Mouse (Mus musculus) neural tube, embryonic 15.5 days (tissue): ENCODE results near the gene Zbtb22. TPM values are rescaled to one million over a fixed set of nuclear protein-coding genes. Genes with fewer than 3 reads are reported as not detected.

ENCODE experiments used
- ATAC-seq: fragments of 200-750 bp; cut with Nextera tagmentation; 2 replicates; pipeline ENCODE4 v1.8.0; 2017; ENCODE audit warnings: mild to moderate bottlenecking, moderate TSS enrichment, moderate library complexity; ENCODE audit not compliant: low FRiP score
- H3K27ac ChIP-seq: fragments of 300-500 bp; sonication (generic); replicated peaks from 2 replicates; pipeline ENCODE4 v1.5.1; 2015; ENCODE audit warnings: mild to moderate bottlenecking, inconsistent platforms
- H3K27me3 ChIP-seq: fragments of 300-500 bp; sonication (generic); replicated peaks from 2 replicates; pipeline ENCODE4 v1.6.1; 2015; ENCODE audit warnings: inconsistent platforms
- H3K36me3 ChIP-seq: fragments of 300-500 bp; sonication (generic); 2 replicates; pipeline ENCODE4 v1.6.1; 2015; ENCODE audit warnings: inconsistent platforms
- H3K4me1 ChIP-seq: fragments of 300-500 bp; sonication (generic); 2 replicates; pipeline ENCODE4 v1.6.1; 2015; ENCODE audit warnings: inconsistent platforms
- H3K4me2 ChIP-seq: fragments of 300-500 bp; sonication (generic); 2 replicates; pipeline ENCODE4 v1.6.1; 2015; ENCODE audit warnings: inconsistent platforms, mild to moderate bottlenecking, moderate library complexity
- H3K4me3 ChIP-seq: fragments of 300-500 bp; sonication (generic); replicated peaks from 2 replicates; pipeline ENCODE4 v1.5.1; 2015; ENCODE audit warnings: mild to moderate bottlenecking, inconsistent platforms
- H3K9ac ChIP-seq: fragments of 300-500 bp; sonication (generic); replicated peaks from 2 replicates; pipeline ENCODE4 v1.6.1; 2015; ENCODE audit warnings: mild to moderate bottlenecking, inconsistent platforms
- H3K9me3 ChIP-seq: fragments of 300-500 bp; sonication (generic); replicated peaks from 2 replicates; pipeline ENCODE4 v1.6.1; 2016; ENCODE audit warnings: inconsistent platforms
- WGBS: fragments of 180-500 bp; shearing (Covaris S2); methylation state at CpG from one replicate; pipeline ENCODE4 v1.1.7; 2015; ENCODE audit warnings: mixed read lengths; 5-methylcytosine and 5-hydroxymethylcytosine counted together
- polyA plus RNA-seq: library from polyadenylated mRNA; unstranded; fragments of >200 nt; fragmentation: Nextera tagmentation; extraction: Ambion mirVana; gene quantifications from 2 replicates; pipeline ENCODE4 v1.2.1, GENCODE M21; 2015

Zbtb22 gene
- polyA plus RNA-seq, 1 experiment from 2014 or later, result 13.7 TPM

DNA sequence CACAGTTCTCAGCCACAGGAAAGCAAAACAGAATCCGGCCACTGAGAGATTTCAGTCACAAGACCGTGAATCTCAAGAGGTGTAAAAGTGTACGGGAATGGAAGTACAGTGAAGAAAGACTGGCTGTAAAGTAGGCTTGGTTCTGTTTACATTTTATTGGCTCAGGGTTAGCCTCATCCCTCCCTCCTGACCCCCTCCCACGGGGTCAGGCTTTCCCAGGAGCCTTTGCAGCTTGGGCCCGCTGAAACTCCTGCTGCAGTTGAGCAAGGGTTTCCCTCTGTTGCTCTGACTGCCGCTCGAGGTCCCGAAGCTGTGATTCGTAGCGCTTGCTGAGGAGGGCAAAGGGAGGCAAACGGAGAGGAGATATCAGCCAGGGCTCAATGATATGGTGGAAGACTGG, 23.1 kb downstream of the Zbtb22 start:
- H3K27me3 ChIP-seq, result no peaks in the 10 kb centered on the region
- H3K27ac ChIP-seq, result no peak overlapping the region
- H3K9me3 ChIP-seq, result no peaks in the 10 kb centered on the region
- H3K4me1 ChIP-seq, result peaks cover 26% of the 10 kb centered on the region
- 73% methylated on average over 11 of the region's 11 CpGs for WGBS
- no peak for ATAC-seq
- no peak overlapping the region for H3K9ac ChIP-seq
- peak overlapping the region; percentile 91 for H3K4me3 ChIP-seq
- peak overlapping the region; percentile 96; the same call in 1 of the 2 replicates for H3K4me2 ChIP-seq
- H3K36me3 ChIP-seq, result peaks cover 46% of the 10 kb centered on the region

DNA sequence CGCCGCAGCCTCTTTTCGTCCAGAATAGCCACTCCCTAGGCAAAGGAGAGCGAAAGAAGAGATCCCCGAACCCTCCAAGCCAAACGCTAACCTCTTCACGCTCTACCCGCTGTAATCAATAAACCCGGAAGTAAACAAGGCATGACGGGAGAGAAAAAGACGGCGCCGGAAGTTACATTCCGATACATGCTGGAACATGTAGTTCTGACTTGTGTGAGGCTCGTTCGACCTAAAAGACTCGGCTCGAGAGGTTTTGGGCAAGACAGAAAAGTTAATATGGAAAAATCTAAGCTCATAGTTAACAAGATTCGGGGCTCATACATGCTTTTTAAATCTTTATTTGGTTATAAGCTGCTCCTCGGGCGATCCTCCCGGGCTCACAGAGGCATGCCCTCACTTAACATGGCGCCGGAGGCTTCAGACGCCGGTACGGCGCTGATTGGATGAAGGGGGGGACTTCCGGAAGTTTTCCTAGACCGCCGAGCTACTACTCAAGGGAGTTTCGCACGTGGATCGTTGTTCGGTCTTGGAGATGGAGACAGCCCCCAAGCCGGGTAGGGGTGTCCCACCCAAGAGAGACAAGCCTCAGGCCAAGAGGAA, 24.6 kb downstream of the Zbtb22 start, which contains the start of the genes Pfdn6 and Wdr46:
Gene Pfdn6, minus strand, starts transcription at position 138 of the 600 bp plus-strand sequence.
Gene Wdr46, plus strand, starts transcription at position 455 of the 600 bp plus-strand sequence.
- peaks cover 45% of the 10 kb centered on the region for H3K36me3 ChIP-seq

DNA sequence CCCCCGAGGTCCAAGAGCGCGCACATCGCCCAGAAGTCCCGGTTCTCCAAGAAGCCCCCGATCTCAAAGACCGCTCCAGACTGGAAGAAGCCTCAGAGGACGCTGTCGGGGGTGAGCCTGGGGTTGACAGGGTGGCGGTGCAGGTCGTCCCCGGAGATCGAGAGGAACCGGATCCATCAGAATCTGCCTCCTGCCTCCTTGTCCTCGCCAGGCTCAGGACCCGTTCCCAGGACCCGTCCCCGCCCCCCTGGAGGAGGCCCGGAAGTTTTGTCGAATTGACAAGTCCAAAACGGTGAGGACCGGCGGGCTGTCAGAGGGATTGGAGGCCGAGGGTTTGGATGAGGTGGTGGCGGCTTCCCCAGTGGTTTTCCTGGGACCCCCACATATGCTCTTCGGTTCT, 25.3 kb downstream of the Zbtb22 start:
- Histone ChIP-seq H3K27me3 (no peaks in the 10 kb centered on the region), H3K4me2 (peak overlapping the region; percentile 96), H3K9ac (peak overlapping the region; percentile 88), H3K4me3 (peak overlapping the region; percentile 91), H3K9me3 (no peaks in the 10 kb centered on the region), H3K27ac (0 out of 2 replicates have a peak overlapping the region, but pooled peaks have one; percentile 61), H3K4me1 (peaks cover 26% of the 10 kb centered on the region), H3K36me3 (peaks cover 46% of the 10 kb centered on the region)
- WGBS, result 3% methylated on average over 26 of the region's 26 CpGs
- peak; percentile 12; the same call in 1 of the 2 replicates for ATAC-seq

More for the DNA sequence above, 24.6 kb downstream of the Zbtb22 start, which contains the start of the genes Pfdn6 and Wdr46:
- Histone ChIP-seq H3K4me3 (peak within 1 kb of the TSS; percentile 91), H3K4me1 (peaks cover 26% of the 10 kb centered on the region), H3K4me2 (peak within 1 kb of the TSS; percentile 96), H3K9ac (peak within 1 kb of the TSS; percentile 88), H3K9me3 (no peaks in the 10 kb centered on the region), H3K27ac (peak within 1 kb of the TSS; percentile 61), H3K27me3 (no peaks in the 10 kb centered on the region)
- ATAC-seq, result peak; percentile 91
- under 1% methylated on average over 36 of the region's 36 CpGs for WGBS

- Histone ChIP-seq H3K9me3 (no peaks in the 10 kb centered on the region), H3K4me1 (peaks cover 26% of the 10 kb centered on the region), H3K4me2 (peak overlapping the region; percentile 96), H3K27ac (no peak overlapping the region), H3K9ac (peak overlapping the region; percentile 88), H3K4me3 (peak overlapping the region; percentile 91), H3K27me3 (no peaks in the 10 kb centered on the region), H3K36me3 (peaks cover 50% of the 10 kb centered on the region)
- 57% methylated on average over 19 of the region's 19 CpGs for WGBS
- no peak for ATAC-seq
Measured at GRCm38 (mm10) chr17:33941381-33941780, 25.7 kb downstream of the Zbtb22 start.

- H3K36me3 ChIP-seq, result peaks cover 46% of the 10 kb centered on the region
- 94% methylated on average over 15 of the region's 15 CpGs for WGBS
- H3K9me3 ChIP-seq, result no peaks in the 10 kb centered on the region
- H3K4me3 ChIP-seq, result no peak overlapping the region
- H3K4me2 ChIP-seq, result no peak overlapping the region
- H3K9ac ChIP-seq, result no peak overlapping the region
- no peak for ATAC-seq
- H3K27me3 ChIP-seq, result no peaks in the 10 kb centered on the region
- peaks cover 34% of the 10 kb centered on the region for H3K4me1 ChIP-seq
- H3K27ac ChIP-seq, result no peak overlapping the region
Measured at GRCm38 (mm10) chr17:33943454-33943853, 27.8 kb downstream of the Zbtb22 start.

- WGBS, result 92% methylated on average over 10 of the region's 10 CpGs
- peaks cover 58% of the 10 kb centered on the region for H3K36me3 ChIP-seq
- ATAC-seq, result no peak
Measured at GRCm38 (mm10) chr17:33947430-33948089, 31.9 kb downstream of the Zbtb22 start.

GRCm38 (mm10) chr17:33948090-33948904, 32.6 kb downstream of the Zbtb22 start:
- H3K27ac ChIP-seq, result no peak overlapping the region
- H3K9ac ChIP-seq, result no peak overlapping the region
- no peak for ATAC-seq
- H3K36me3 ChIP-seq, result peaks cover 60% of the 10 kb centered on the region
- H3K4me3 ChIP-seq, result no peak overlapping the region
- no peaks in the 10 kb centered on the region for H3K9me3 ChIP-seq
- no peak overlapping the region for H3K4me2 ChIP-seq
- H3K4me1 ChIP-seq, result peaks cover 54% of the 10 kb centered on the region
- H3K27me3 ChIP-seq, result no peaks in the 10 kb centered on the region
- 90% methylated on average over 22 of the region's 22 CpGs for WGBS

More at GRCm38 (mm10) chr17:33947430-33948089, 31.9 kb downstream of the Zbtb22 start:
- no peak overlapping the region for H3K4me3 ChIP-seq
- H3K9me3 ChIP-seq, result no peaks in the 10 kb centered on the region
- H3K4me1 ChIP-seq, result peaks cover 47% of the 10 kb centered on the region
- H3K9ac ChIP-seq, result no peak overlapping the region
- H3K27ac ChIP-seq, result no peak overlapping the region
- H3K4me2 ChIP-seq, result no peak overlapping the region
- H3K27me3 ChIP-seq, result no peaks in the 10 kb centered on the region

DNA sequence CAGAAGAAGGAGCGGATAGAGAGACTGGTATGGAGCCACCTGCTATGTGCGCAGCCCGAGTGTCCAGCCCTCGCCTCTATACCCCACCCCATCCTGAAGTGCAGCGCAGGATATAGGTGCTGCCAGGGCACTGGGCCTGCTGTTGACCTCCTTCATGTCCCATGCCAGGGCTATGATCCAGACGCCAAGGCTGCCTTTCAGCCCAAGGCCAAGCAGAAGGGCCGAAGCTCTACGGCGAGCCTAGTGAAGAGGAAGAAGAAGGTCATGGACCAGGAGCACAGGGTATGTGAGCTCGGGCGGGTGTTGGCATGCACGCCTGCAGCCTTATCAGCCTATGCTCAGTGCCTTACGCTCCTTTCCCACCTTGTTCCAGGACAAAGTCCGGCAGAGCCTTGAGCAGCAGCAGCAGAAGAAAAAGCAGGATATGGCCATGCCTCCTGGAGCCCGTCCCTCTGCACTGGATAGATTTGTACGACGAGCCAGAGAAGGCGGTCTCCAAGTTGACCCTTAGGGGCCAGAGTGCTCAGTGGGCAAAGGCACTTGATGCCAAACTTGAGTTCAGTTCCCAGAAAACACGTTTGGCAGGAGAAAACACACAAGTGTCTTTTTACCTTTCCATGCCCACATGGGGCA, 33.3 kb downstream of the Zbtb22 start:
- Histone ChIP-seq H3K4me3 (no peak overlapping the region), H3K36me3 (peaks cover 57% of the 10 kb centered on the region), H3K9me3 (no peaks in the 10 kb centered on the region), H3K27me3 (no peaks in the 10 kb centered on the region), H3K4me1 (peaks cover 61% of the 10 kb centered on the region), H3K4me2 (peak overlapping the region; percentile 96), H3K27ac (no peak overlapping the region), H3K9ac (no peak overlapping the region)
- ATAC-seq, result no peak
- WGBS, result 89% methylated on average over 19 of the region's 19 CpGs

GRCm38 (mm10) chr17:33950131-33950625, 34.5 kb downstream of the Zbtb22 start:
- Histone ChIP-seq H3K4me2 (peak overlapping the region; percentile 96), H3K36me3 (peaks cover 50% of the 10 kb centered on the region), H3K9me3 (no peaks in the 10 kb centered on the region), H3K4me3 (peak overlapping the region; percentile 59), H3K9ac (peak overlapping the region; percentile 77), H3K27me3 (no peaks in the 10 kb centered on the region), H3K4me1 (peaks cover 70% of the 10 kb centered on the region), H3K27ac (peak overlapping the region; percentile 94)
- no peak for ATAC-seq
- 74% methylated on average over 10 of the region's 10 CpGs for WGBS

DNA sequence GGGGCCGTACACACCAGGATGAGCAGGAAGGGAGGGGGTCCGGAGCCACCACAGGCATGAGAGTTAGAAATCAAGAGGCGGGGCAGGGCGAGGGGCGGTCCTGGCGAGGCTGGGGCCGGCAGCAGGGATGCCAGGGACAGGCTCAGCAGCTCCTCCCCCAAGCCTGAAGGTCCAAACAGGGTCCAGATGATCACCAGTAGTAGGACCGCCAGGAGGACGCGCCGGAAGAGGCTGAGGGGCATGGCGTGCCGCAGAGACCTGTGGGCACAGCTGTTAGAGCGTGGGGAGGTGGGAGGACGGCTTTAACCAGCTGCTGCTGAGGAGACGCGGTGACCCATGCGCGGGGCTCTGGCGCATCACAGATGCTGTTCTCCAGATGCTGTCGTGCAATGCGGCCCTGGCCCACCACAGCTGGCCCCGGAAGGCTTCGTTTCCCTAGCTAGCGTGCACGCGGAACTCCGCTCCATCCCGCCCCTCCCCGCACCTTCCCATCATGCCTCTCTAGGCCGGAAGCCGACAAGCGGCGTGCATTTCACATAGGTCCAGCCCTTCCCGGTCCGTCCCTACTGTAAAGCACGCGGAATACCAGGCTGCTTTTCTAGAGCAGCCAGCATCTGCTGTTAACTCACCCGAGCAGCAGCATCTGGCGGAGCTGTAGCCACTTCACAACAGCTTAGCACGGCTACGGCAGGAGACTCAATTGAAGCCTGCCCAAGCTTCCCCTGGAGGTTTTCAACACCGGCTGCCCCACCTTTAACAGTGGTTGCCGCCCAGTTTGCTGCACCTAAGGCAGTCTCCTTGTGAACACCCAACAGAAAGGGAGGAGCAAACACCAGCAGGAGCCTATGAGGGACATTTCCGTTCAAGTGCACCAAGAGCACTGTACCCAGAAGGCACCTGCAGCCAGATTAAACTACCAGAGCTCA, 35.6 kb downstream of the Zbtb22 start, which contains the start of gene B3galt4:
Gene B3galt4, minus strand, starts transcription at position 468 of the 926 bp plus-strand sequence.
- Histone ChIP-seq H3K9ac (peak within 1 kb of the TSS; percentile 77), H3K9me3 (no peaks in the 10 kb centered on the region), H3K4me3 (peak within 1 kb of the TSS; percentile 59), H3K4me1 (peaks cover 71% of the 10 kb centered on the region), H3K27ac (peak within 1 kb of the TSS; percentile 94), H3K36me3 (peaks cover 39% of the 10 kb centered on the region), H3K27me3 (no peaks in the 10 kb centered on the region), H3K4me2 (peak within 1 kb of the TSS; percentile 96)
- under 1% methylated on average over 45 of the region's 45 CpGs for WGBS
- ATAC-seq, result peak; percentile 80
